In genomic region chr4:141219583-141220213, GRCm38 (mm10) we compare ENCODE assay signal across 22 mouse cellular contexts. TPM values are rescaled to one million over a fixed set of nuclear protein-coding genes. Genes with fewer than 3 reads are reported as not detected.
DNase-seq lines count a peak whose midpoint lies in the region; ATAC-seq lines count a peak whose summit lies in the region.
"Had no signal": no experiment of that assay in that cellular context is flagged by ENCODE, and none has a peak within 500 bp of the region (broad histone marks: within the 10 kb centered on the region; RNA-seq: fewer than 3 reads in every experiment).

No protein-coding gene starts in this region.

- peak; percentile 6; the same call in 1 of the 2 replicates for ATAC-seq in hindbrain, embryonic 15.5 days (ENCODE audit: low FRiP score, low read depth)
- ATAC-seq in hindbrain, embryonic 14.5 days (ENCODE audit: low FRiP score) = no peak
- ATAC-seq in neural tube, embryonic 14.5 days (ENCODE audit: low read depth) = 0 out of 2 replicates have a peak, but pooled peaks have one; percentile 46
- no peak for ATAC-seq in neural tube, embryonic 15.5 days (ENCODE audit: low FRiP score)
- ATAC-seq: activated CD4-positive, CD25-positive, alpha-beta regulatory T cell, adult 4 months; intestine, embryonic 16.5 days; midbrain, embryonic 15.5 days; Patski had no signal

- H3K4me3 ChIP-seq in hindbrain, embryonic 15.5 days = no peak overlapping the region
- no peak overlapping the region for H3K4me3 ChIP-seq in hindbrain, embryonic 14.5 days (replicated peaks; ENCODE audit: low read length)
- H3K4me3 ChIP-seq in neural tube, embryonic 14.5 days (ENCODE audit: low read depth, low read length) = no peak overlapping the region
- no peak overlapping the region for H3K4me3 ChIP-seq in neural tube, embryonic 15.5 days (replicated peaks)
- H3K4me3 ChIP-seq: embryonic facial prominence, embryonic 15.5 days; forebrain, embryonic 12.5 days; limb, embryonic 10.5 days; liver, embryonic 13.5 days; midbrain, embryonic 15.5 days; neural tube, embryonic 12.5 days had no signal

- H3K9me3 ChIP-seq in hindbrain, embryonic 15.5 days = no peaks in the 10 kb centered on the region
- H3K9me3 ChIP-seq in hindbrain, embryonic 14.5 days (ENCODE audit: control insufficient read depth, low read length) = no peaks in the 10 kb centered on the region
- no peaks in the 10 kb centered on the region for H3K9me3 ChIP-seq in neural tube, embryonic 14.5 days (ENCODE audit: control insufficient read depth, low read length)
- H3K9me3 ChIP-seq in neural tube, embryonic 15.5 days (replicated peaks) = no peaks in the 10 kb centered on the region
- H3K9me3 ChIP-seq: embryonic facial prominence, embryonic 15.5 days; forebrain, embryonic 12.5 days; limb, embryonic 10.5 days; liver, embryonic 13.5 days; midbrain, embryonic 15.5 days; neural tube, embryonic 12.5 days had no signal

- no peaks in the 10 kb centered on the region for H3K27me3 ChIP-seq in hindbrain, embryonic 15.5 days
- no peaks in the 10 kb centered on the region for H3K27me3 ChIP-seq in hindbrain, embryonic 14.5 days (ENCODE audit: control insufficient read depth, insufficient read depth, low read length)
- no peaks in the 10 kb centered on the region for H3K27me3 ChIP-seq in neural tube, embryonic 14.5 days (ENCODE audit: control insufficient read depth, insufficient read depth, low read length)
- no peaks in the 10 kb centered on the region for H3K27me3 ChIP-seq in neural tube, embryonic 15.5 days (replicated peaks)
- H3K27me3 ChIP-seq: CH12.LX; embryonic facial prominence, embryonic 15.5 days; forebrain, embryonic 12.5 days; liver, embryonic 13.5 days; midbrain, embryonic 15.5 days; neural tube, embryonic 12.5 days; Patski had no signal

- H3K27ac ChIP-seq in hindbrain, embryonic 15.5 days (replicated peaks) = no peak overlapping the region
- H3K27ac ChIP-seq in hindbrain, embryonic 14.5 days = no peak overlapping the region
- H3K27ac ChIP-seq in neural tube, embryonic 14.5 days (ENCODE audit: low read depth, low read length) = no peak overlapping the region
- no peak overlapping the region for H3K27ac ChIP-seq in neural tube, embryonic 15.5 days (replicated peaks)
- H3K27ac ChIP-seq: embryonic facial prominence, embryonic 15.5 days; forebrain, embryonic 12.5 days; limb, embryonic 10.5 days; liver, embryonic 13.5 days; midbrain, embryonic 15.5 days; neural tube, embryonic 12.5 days had no signal

- peaks cover 2% of the 10 kb centered on the region for H3K4me1 ChIP-seq in hindbrain, embryonic 15.5 days (replicated peaks)
- H3K4me1 ChIP-seq in hindbrain, embryonic 14.5 days (replicated peaks; ENCODE audit: control insufficient read depth, insufficient read depth, low read length) = peaks cover 2% of the 10 kb centered on the region; the same call in 1 of the 2 replicates
- peaks cover 2% of the 10 kb centered on the region; the same call in 1 of the 2 replicates for H3K4me1 ChIP-seq in neural tube, embryonic 14.5 days (ENCODE audit: control insufficient read depth, insufficient read depth, low read length)
- H3K4me1 ChIP-seq in neural tube, embryonic 15.5 days = peaks cover 2% of the 10 kb centered on the region

- peak; percentile 73 for DNase-seq in adrenal gland, postnatal 14 days
- DNase-seq in adrenal gland, adult 18-20 months (ENCODE audit: low spot score in 2 of 2) = no peak
- no peak for DNase-seq in hindbrain, embryonic 14.5 days (ENCODE audit: low spot score)
- no peak for DNase-seq in layer of hippocampus, postnatal 10 days (ENCODE audit: low spot score in 2 of 2)
- DNase-seq: cerebellum, adult 9-10 months; embryo, embryonic 11 days; liver, embryonic 13.5 days; right cerebral cortex, postnatal 25 days; thymus, postnatal 14 days had no signal

- no peaks in the 10 kb centered on the region for H3K36me3 ChIP-seq in hindbrain, embryonic 15.5 days
- H3K36me3 ChIP-seq in hindbrain, embryonic 14.5 days (replicated peaks; ENCODE audit: control insufficient read depth, insufficient read depth) = no peaks in the 10 kb centered on the region; the same call in 1 of the 2 replicates
- no peaks in the 10 kb centered on the region for H3K36me3 ChIP-seq in neural tube, embryonic 14.5 days (ENCODE audit: control insufficient read depth, insufficient read depth, low read length)
- peaks cover 4% of the 10 kb centered on the region for H3K36me3 ChIP-seq in neural tube, embryonic 15.5 days
- H3K36me3 ChIP-seq: liver, embryonic 13.5 days; midbrain, embryonic 15.5 days had no signal

- WGBS in hindbrain, embryonic 15.5 days = 64% methylated on average over 20 of the region's 20 CpGs
- WGBS in hindbrain, embryonic 14.5 days = 79% methylated on average over 20 of the region's 20 CpGs
- 71% methylated on average over 20 of the region's 20 CpGs for WGBS in neural tube, embryonic 14.5 days
- WGBS in neural tube, embryonic 15.5 days = 79% methylated on average over 20 of the region's 20 CpGs

- no peak overlapping the region for H3K4me2 ChIP-seq in hindbrain, embryonic 15.5 days
- no peak overlapping the region for H3K4me2 ChIP-seq in hindbrain, embryonic 14.5 days (replicated peaks)
- H3K4me2 ChIP-seq in neural tube, embryonic 14.5 days (ENCODE audit: low read depth, low read length) = no peak overlapping the region
- H3K4me2 ChIP-seq in neural tube, embryonic 15.5 days = no peak overlapping the region
- H3K4me2 ChIP-seq: embryonic facial prominence, embryonic 15.5 days; forebrain, embryonic 12.5 days; heart, embryonic 11.5 days; liver, embryonic 13.5 days; midbrain, embryonic 15.5 days; neural tube, embryonic 12.5 days had no signal

- no peak overlapping the region for H3K9ac ChIP-seq in hindbrain, embryonic 15.5 days
- no peak overlapping the region for H3K9ac ChIP-seq in hindbrain, embryonic 14.5 days
- H3K9ac ChIP-seq in neural tube, embryonic 14.5 days (replicated peaks; ENCODE audit: low read depth, low read length) = no peak overlapping the region
- H3K9ac ChIP-seq in neural tube, embryonic 15.5 days (replicated peaks) = no peak overlapping the region
- H3K9ac ChIP-seq: embryonic facial prominence, embryonic 15.5 days; forebrain, embryonic 12.5 days; liver, embryonic 13.5 days; midbrain, embryonic 15.5 days; neural tube, embryonic 12.5 days had no signal

RNA-seq across cellular contexts. Expression of gene Rsg1, which starts 5.9 kb away (rescaled TPM):
- 1.1 and 1.8 TPM in 2 replicates for total RNA-seq in adrenal gland, postnatal 14 days (2021)
- total RNA-seq in adrenal gland, adult 18-20 months (2021) = 1 to 10 TPM in 1 of 2 experiments, under 1 TPM in 1; 0.93 to 1.4 TPM
- 7.8 and 10.9 TPM in 2 replicates for polyA plus RNA-seq in hindbrain, embryonic 15.5 days (2015; fragmentation: Nextera tagmentation; extraction: Ambion mirVana)
- 6.0 and 7.6 TPM in 2 replicates for polyA plus RNA-seq in hindbrain, embryonic 14.5 days (2014; fragmentation: Nextera tagmentation; extraction: Ambion mirVana)
- 8.5 and 9.2 TPM in 2 replicates for polyA plus RNA-seq in neural tube, embryonic 14.5 days (2014; fragmentation: Nextera tagmentation; extraction: Ambion mirVana)
- 8.9 and 9.0 TPM in 2 replicates for polyA plus RNA-seq in neural tube, embryonic 15.5 days (2015; fragmentation: Nextera tagmentation; extraction: Ambion mirVana)
- 1 to 10 TPM; 2.0 to 3.9 TPM for total RNA-seq in layer of hippocampus, postnatal 10 days (2021)

RNA-seq across cellular contexts. Expression of gene Arhgef19, which starts 19.6 kb away (rescaled TPM):
- total RNA-seq in adrenal gland, postnatal 14 days (2021) = 35.9 and 36.8 TPM in 2 replicates
- 10 to 100 TPM; 47.6 to 51.9 TPM for total RNA-seq in adrenal gland, adult 18-20 months (2021)
- 1.5 and 1.7 TPM in 2 replicates for polyA plus RNA-seq in hindbrain, embryonic 15.5 days (2015; fragmentation: Nextera tagmentation; extraction: Ambion mirVana)
- polyA plus RNA-seq in hindbrain, embryonic 14.5 days (2014; fragmentation: Nextera tagmentation; extraction: Ambion mirVana) = 0.78 and 1.1 TPM in 2 replicates
- polyA plus RNA-seq in neural tube, embryonic 14.5 days (2014; fragmentation: Nextera tagmentation; extraction: Ambion mirVana) = 0.68 and 1.6 TPM in 2 replicates
- polyA plus RNA-seq in neural tube, embryonic 15.5 days (2015; fragmentation: Nextera tagmentation; extraction: Ambion mirVana) = 1.3 and 3.8 TPM in 2 replicates
- 1 to 10 TPM; 5.8 to 6.7 TPM for total RNA-seq in layer of hippocampus, postnatal 10 days (2021)
- polyA plus RNA-seq: activated CD4-positive, CD25-positive, alpha-beta regulatory T cell, adult 4 months had no signal

Comparison
In these comparisons a context has a peak if more than half of its experiments do, and no peak if none do; other contexts are left out.
1. ATAC-seq: peak in hindbrain, embryonic 15.5 days (single experiment) and neural tube, embryonic 14.5 days (single experiment); none in hindbrain, embryonic 14.5 days (single experiment) and neural tube, embryonic 15.5 days (single experiment).